Mouse (Mus musculus): Measurements from ENCODE around the gene Shisa9. TPM values are rescaled to one million over a fixed set of nuclear protein-coding genes. Genes with fewer than 3 reads are reported as not detected.

Shisa9 gene
- polyA plus RNA-seq, 1 experiment from 2014 or later, result 1.0 TPM

- 60% methylated on average over 5 of the region's 5 CpGs for WGBS
- Histone ChIP-seq H3K4me1 (ENCODE audit: control insufficient read depth, insufficient read depth, low read length) (no peaks in the 10 kb centered on the region), H3K4me2 (replicated peaks; ENCODE audit: low read depth, low read length) (no peak overlapping the region), H3K27ac (ENCODE audit: low read depth, low read length) (no peak overlapping the region), H3K9ac (ENCODE audit: low read depth, low read length) (no peak overlapping the region), H3K27me3 (ENCODE audit: control insufficient read depth, insufficient read depth, low read length) (no peaks in the 10 kb centered on the region), H3K4me3 (ENCODE audit: low read length) (no peak overlapping the region), H3K9me3 (ENCODE audit: control insufficient read depth, low read length) (no peaks in the 10 kb centered on the region), H3K36me3 (ENCODE audit: control insufficient read depth, insufficient read depth, low read length) (no peaks in the 10 kb centered on the region)
- no peak for ATAC-seq (ENCODE audit: low FRiP score, low TSS enrichment)
Observed at GRCm38 (mm10) chr16:12090604-12091235, 106.8 kb downstream of the Shisa9 start.

- Histone ChIP-seq H3K4me1 (ENCODE audit: control insufficient read depth, insufficient read depth, low read length) (no peaks in the 10 kb centered on the region), H3K4me2 (replicated peaks; ENCODE audit: low read depth, low read length) (no peak overlapping the region), H3K36me3 (ENCODE audit: control insufficient read depth, insufficient read depth, low read length) (no peaks in the 10 kb centered on the region), H3K9ac (ENCODE audit: low read depth, low read length) (no peak overlapping the region), H3K4me3 (ENCODE audit: low read length) (no peak overlapping the region), H3K9me3 (ENCODE audit: control insufficient read depth, low read length) (no peaks in the 10 kb centered on the region), H3K27me3 (ENCODE audit: control insufficient read depth, insufficient read depth, low read length) (no peaks in the 10 kb centered on the region), H3K27ac (ENCODE audit: low read depth, low read length) (no peak overlapping the region)
- WGBS, result 83% methylated on average over 4 of the region's 4 CpGs
- no peak for ATAC-seq (ENCODE audit: low FRiP score, low TSS enrichment)
Observed at GRCm38 (mm10) chr16:12093253-12093652, 109.3 kb downstream of the Shisa9 start.

- no peak overlapping the region for H3K9ac ChIP-seq (ENCODE audit: low read depth, low read length)
- no peaks in the 10 kb centered on the region for H3K9me3 ChIP-seq (ENCODE audit: control insufficient read depth, low read length)
- H3K4me1 ChIP-seq (ENCODE audit: control insufficient read depth, insufficient read depth, low read length), result no peaks in the 10 kb centered on the region
- no peak overlapping the region for H3K4me2 ChIP-seq (replicated peaks; ENCODE audit: low read depth, low read length)
- no peak for ATAC-seq (ENCODE audit: low FRiP score, low TSS enrichment)
- 75% methylated on average over 7 of the region's 7 CpGs for WGBS
- H3K27me3 ChIP-seq (ENCODE audit: control insufficient read depth, insufficient read depth, low read length), result no peaks in the 10 kb centered on the region
- no peaks in the 10 kb centered on the region for H3K36me3 ChIP-seq (ENCODE audit: control insufficient read depth, insufficient read depth, low read length)
- H3K27ac ChIP-seq (ENCODE audit: low read depth, low read length), result no peak overlapping the region
- H3K4me3 ChIP-seq (ENCODE audit: low read length), result no peak overlapping the region
Observed at GRCm38 (mm10) chr16:12094784-12095315, 110.9 kb downstream of the Shisa9 start.

GRCm38 (mm10) chr16:12095365-12095764 is 111.5 kb downstream of the Shisa9 start:
- Histone ChIP-seq H3K27ac (ENCODE audit: low read depth, low read length) (no peak overlapping the region), H3K9me3 (ENCODE audit: control insufficient read depth, low read length) (no peaks in the 10 kb centered on the region), H3K4me1 (ENCODE audit: control insufficient read depth, insufficient read depth, low read length) (no peaks in the 10 kb centered on the region), H3K27me3 (ENCODE audit: control insufficient read depth, insufficient read depth, low read length) (no peaks in the 10 kb centered on the region), H3K4me2 (replicated peaks; ENCODE audit: low read depth, low read length) (no peak overlapping the region), H3K36me3 (ENCODE audit: control insufficient read depth, insufficient read depth, low read length) (no peaks in the 10 kb centered on the region), H3K9ac (ENCODE audit: low read depth, low read length) (no peak overlapping the region), H3K4me3 (ENCODE audit: low read length) (no peak overlapping the region)
- no peak for ATAC-seq (ENCODE audit: low FRiP score, low TSS enrichment)
- WGBS, result 58% methylated on average over 2 of the region's 2 CpGs

GRCm38 (mm10) chr16:12108436-12108835 is 124.5 kb downstream of the Shisa9 start:
- H3K9ac ChIP-seq (ENCODE audit: low read depth, low read length), result no peak overlapping the region
- no peaks in the 10 kb centered on the region for H3K4me1 ChIP-seq (ENCODE audit: control insufficient read depth, insufficient read depth, low read length)
- H3K4me2 ChIP-seq (replicated peaks; ENCODE audit: low read depth, low read length), result no peak overlapping the region
- no peak for ATAC-seq (ENCODE audit: low FRiP score, low TSS enrichment)
- H3K9me3 ChIP-seq (ENCODE audit: control insufficient read depth, low read length), result no peaks in the 10 kb centered on the region
- H3K27ac ChIP-seq (ENCODE audit: low read depth, low read length), result no peak overlapping the region
- no peaks in the 10 kb centered on the region for H3K27me3 ChIP-seq (ENCODE audit: control insufficient read depth, insufficient read depth, low read length)
- WGBS, result 88% methylated on average over 4 of the region's 4 CpGs
- no peak overlapping the region for H3K4me3 ChIP-seq (ENCODE audit: low read length)
- H3K36me3 ChIP-seq (ENCODE audit: control insufficient read depth, insufficient read depth, low read length), result no peaks in the 10 kb centered on the region

GRCm38 (mm10) chr16:12110851-12111437 is 127.0 kb downstream of the Shisa9 start:
- Histone ChIP-seq H3K4me1 (ENCODE audit: control insufficient read depth, insufficient read depth, low read length) (no peaks in the 10 kb centered on the region), H3K36me3 (ENCODE audit: control insufficient read depth, insufficient read depth, low read length) (no peaks in the 10 kb centered on the region), H3K27ac (ENCODE audit: low read depth, low read length) (no peak overlapping the region), H3K9me3 (ENCODE audit: control insufficient read depth, low read length) (no peaks in the 10 kb centered on the region), H3K9ac (ENCODE audit: low read depth, low read length) (no peak overlapping the region), H3K4me3 (ENCODE audit: low read length) (no peak overlapping the region), H3K4me2 (replicated peaks; ENCODE audit: low read depth, low read length) (no peak overlapping the region), H3K27me3 (ENCODE audit: control insufficient read depth, insufficient read depth, low read length) (no peaks in the 10 kb centered on the region)
- 74% methylated on average over 5 of the region's 5 CpGs for WGBS
- no peak for ATAC-seq (ENCODE audit: low FRiP score, low TSS enrichment)

- Histone ChIP-seq H3K4me2 (replicated peaks; ENCODE audit: low read depth, low read length) (no peak overlapping the region), H3K36me3 (ENCODE audit: control insufficient read depth, insufficient read depth, low read length) (no peaks in the 10 kb centered on the region), H3K27me3 (ENCODE audit: control insufficient read depth, insufficient read depth, low read length) (no peaks in the 10 kb centered on the region), H3K4me1 (ENCODE audit: control insufficient read depth, insufficient read depth, low read length) (no peaks in the 10 kb centered on the region), H3K4me3 (ENCODE audit: low read length) (no peak overlapping the region), H3K9ac (ENCODE audit: low read depth, low read length) (no peak overlapping the region), H3K27ac (ENCODE audit: low read depth, low read length) (no peak overlapping the region), H3K9me3 (ENCODE audit: control insufficient read depth, low read length) (no peaks in the 10 kb centered on the region)
- ATAC-seq (ENCODE audit: low FRiP score, low TSS enrichment), result no peak
- 87% methylated on average over 5 of the region's 5 CpGs for WGBS
Observed at GRCm38 (mm10) chr16:12114396-12114795, 130.5 kb downstream of the Shisa9 start.

- no peak overlapping the region for H3K27ac ChIP-seq (ENCODE audit: low read depth, low read length)
- no peak for ATAC-seq (ENCODE audit: low FRiP score, low TSS enrichment)
- H3K9ac ChIP-seq (ENCODE audit: low read depth, low read length), result no peak overlapping the region
- H3K27me3 ChIP-seq (ENCODE audit: control insufficient read depth, insufficient read depth, low read length), result no peaks in the 10 kb centered on the region
- H3K36me3 ChIP-seq (ENCODE audit: control insufficient read depth, insufficient read depth, low read length), result no peaks in the 10 kb centered on the region
- WGBS, result 53% methylated on average over 7 of the region's 7 CpGs
- H3K4me3 ChIP-seq (ENCODE audit: low read length), result no peak overlapping the region
- no peaks in the 10 kb centered on the region for H3K9me3 ChIP-seq (ENCODE audit: control insufficient read depth, low read length)
- no peak overlapping the region for H3K4me2 ChIP-seq (replicated peaks; ENCODE audit: low read depth, low read length)
- H3K4me1 ChIP-seq (ENCODE audit: control insufficient read depth, insufficient read depth, low read length), result no peaks in the 10 kb centered on the region
Observed at GRCm38 (mm10) chr16:12115040-12115856, 131.3 kb downstream of the Shisa9 start.

- no peak overlapping the region for H3K4me2 ChIP-seq (replicated peaks; ENCODE audit: low read depth, low read length)
- no peak for ATAC-seq (ENCODE audit: low FRiP score, low TSS enrichment)
- no peak overlapping the region for H3K9ac ChIP-seq (ENCODE audit: low read depth, low read length)
- H3K9me3 ChIP-seq (ENCODE audit: control insufficient read depth, low read length), result no peaks in the 10 kb centered on the region
- H3K36me3 ChIP-seq (ENCODE audit: control insufficient read depth, insufficient read depth, low read length), result no peaks in the 10 kb centered on the region
- H3K4me1 ChIP-seq (ENCODE audit: control insufficient read depth, insufficient read depth, low read length), result no peaks in the 10 kb centered on the region
- H3K27me3 ChIP-seq (ENCODE audit: control insufficient read depth, insufficient read depth, low read length), result no peaks in the 10 kb centered on the region
- H3K27ac ChIP-seq (ENCODE audit: low read depth, low read length), result no peak overlapping the region
- 92% methylated on average over 1 of the region's 1 CpGs for WGBS
- H3K4me3 ChIP-seq (ENCODE audit: low read length), result no peak overlapping the region
Observed at GRCm38 (mm10) chr16:12116926-12117325, 133.0 kb downstream of the Shisa9 start.
